Mouse (Mus musculus) gastrocnemius, postnatal 36 days (tissue): ENCODE measurements around the gene Meis2. TPM values are rescaled to one million over a fixed set of nuclear protein-coding genes. Genes with fewer than 3 reads are reported as not detected.

Experiments used
- DNase-seq, 2 experiments: peaks; one replicate each; pipeline ENCODE4 v3.0.0; 2022
- intact Hi-C: fragments of 180-260 bp; cut with DNase I; formaldehyde crosslinking; loops from one replicate; pipeline ENCODE4 v1.15.1; 2025
- long read RNA-seq, 2 experiments: library from polyadenylated mRNA; stranded (forward); transcript quantifications; one replicate each; pipeline ENCODE4 v2.0.0; 2021
- total RNA-seq, 2 experiments: library from RNA; stranded (reverse); gene quantifications; 2 replicates each; pipeline ENCODE4 v1.2.3; 2021

Gene Meis2
- total RNA-seq, result under 1 TPM; 0.86 to 0.97 TPM
- long read RNA-seq, experiment 1, result 0 reads
- long read RNA-seq, experiment 2, result 0 reads

GRCm38 (mm10) chr2:116065570-116066005, at the start of gene Meis2:
Meis2 (minus strand) TSS chr2:116065839.
- intact Hi-C loops, result loop anchor here (5.0 kb wide), 1 partner anchor 208 kb away; no protein-coding TSS in a partner anchor
- DNase-seq, result peak; percentile 40 to 60

GRCm38 (mm10) chr2:116106194-116106593, 40.6 kb upstream of the Meis2 start:
- intact Hi-C loops, result no loop called here
- no peak for DNase-seq

DNA sequence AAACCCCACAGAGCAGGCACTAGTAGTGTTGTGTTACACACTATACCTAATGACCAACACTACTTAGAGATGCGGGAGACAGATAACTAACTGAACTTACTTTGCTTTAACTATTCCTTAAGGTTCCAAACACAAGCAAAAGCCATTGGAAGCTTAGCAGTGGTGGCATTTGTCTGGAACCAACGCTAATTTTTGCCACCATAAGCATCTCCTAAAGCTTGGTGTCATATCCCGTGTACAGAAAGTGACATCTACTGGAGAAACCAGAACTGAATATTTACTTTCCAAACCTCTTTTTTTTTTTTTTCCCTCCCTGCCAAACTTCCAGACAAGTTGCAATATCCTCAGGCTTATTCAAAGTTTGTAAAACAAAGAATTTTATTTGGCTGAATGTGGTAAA, 39.5 kb upstream of the Meis2 start:
- no peak for DNase-seq
- intact Hi-C loops, result no loop called here

GRCm38 (mm10) chr2:116103411-116103996, 37.9 kb upstream of the Meis2 start:
- intact Hi-C loops, result loop anchor here (5.0 kb wide), 1 partner anchor 246 kb away; no protein-coding TSS in a partner anchor
- no peak for DNase-seq

DNA sequence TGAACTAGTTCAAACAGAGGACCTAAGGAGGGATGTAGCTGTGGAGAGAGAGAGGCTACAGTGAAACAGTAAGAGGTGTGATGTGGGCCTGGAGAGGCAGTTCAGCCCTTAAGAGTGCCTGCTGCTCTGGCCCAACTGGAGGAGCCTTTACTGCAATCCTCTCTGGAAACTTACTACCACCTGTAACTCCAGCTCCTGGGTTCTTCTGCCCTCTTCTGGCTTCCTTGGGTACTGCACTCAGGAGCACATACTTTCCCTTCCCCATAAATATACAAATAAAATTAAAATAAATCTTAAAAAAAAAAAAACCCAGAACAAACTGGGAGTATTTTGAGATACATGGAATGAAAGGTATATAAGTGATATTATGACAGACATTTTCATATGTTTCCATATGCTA, 35.6 kb upstream of the Meis2 start:
- intact Hi-C loops, result loop anchor here (5.0 kb wide), 1 partner anchor 244 kb away; no protein-coding TSS in a partner anchor
- DNase-seq, result peak; percentile 14 to 15

DNA sequence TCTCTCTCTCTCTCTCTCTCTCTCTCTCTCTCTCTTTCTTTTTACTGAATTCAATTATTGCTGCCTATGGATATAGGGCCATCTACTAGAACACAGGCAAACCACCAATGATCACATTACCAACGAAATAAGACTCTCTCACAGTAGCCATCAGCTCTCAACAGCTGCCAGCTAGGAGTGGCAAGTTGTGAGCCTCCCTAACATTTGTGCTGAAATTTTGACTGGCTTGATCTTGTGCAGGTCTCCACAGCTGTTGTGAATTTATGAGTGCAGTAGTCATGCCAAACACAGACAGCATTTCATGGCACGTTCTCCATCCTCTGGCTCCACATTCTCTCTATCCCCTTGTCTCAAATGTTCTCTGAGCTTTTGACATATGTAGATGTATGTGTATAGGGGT, 15.3 kb upstream of the Meis2 start:
- intact Hi-C loops, result no loop called here
- DNase-seq, result no peak

DNA sequence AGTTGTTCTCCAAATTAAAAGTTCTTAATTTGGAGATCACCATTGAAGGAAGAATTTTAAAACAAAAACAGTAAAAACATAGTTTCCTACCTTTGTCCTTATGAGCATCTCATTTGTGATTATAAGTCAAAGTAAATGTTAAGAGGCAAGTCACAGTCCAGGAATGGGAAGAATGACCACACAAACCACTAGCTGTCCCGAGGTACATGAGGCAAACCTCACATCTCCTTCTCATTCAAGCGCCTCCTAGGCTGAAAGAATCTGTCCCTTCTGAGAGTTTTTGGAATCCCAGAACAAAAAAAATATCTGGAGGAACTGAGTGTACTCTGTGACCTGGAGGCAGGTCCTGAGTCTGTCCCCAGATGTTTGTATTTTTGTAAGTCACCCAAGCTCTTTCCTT, 13.2 kb upstream of the Meis2 start:
- intact Hi-C loops, result no loop called here
- DNase-seq, result no peak

DNA sequence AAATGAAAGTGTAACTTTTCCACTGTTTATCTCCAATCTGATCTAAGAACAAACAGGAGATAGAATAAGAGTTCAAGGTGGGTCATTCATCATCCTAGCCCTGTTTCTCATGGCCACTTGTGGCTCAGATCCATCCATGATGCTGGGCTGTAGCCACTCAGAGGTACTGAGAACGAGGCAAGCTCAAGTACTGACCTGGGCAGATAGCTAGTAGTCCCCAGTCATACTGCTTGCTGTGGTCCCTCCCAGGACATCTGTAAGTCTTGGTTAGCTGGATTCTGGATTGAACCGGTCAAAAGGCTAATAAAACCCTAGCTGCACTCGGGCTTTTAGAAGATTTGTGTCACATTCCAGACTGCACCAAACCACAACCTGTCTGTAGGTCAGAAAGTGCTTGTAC, 12.1 kb upstream of the Meis2 start:
- intact Hi-C loops, result no loop called here
- no peak for DNase-seq

- intact Hi-C loops, result no loop called here
- DNase-seq, result no peak
Observed at GRCm38 (mm10) chr2:116076752-116077480, 11.3 kb upstream of the Meis2 start.

GRCm38 (mm10) chr2:116075902-116076301, 10.3 kb upstream of the Meis2 start:
- peak in 1 of 2 experiments; percentile 6 for DNase-seq

DNA sequence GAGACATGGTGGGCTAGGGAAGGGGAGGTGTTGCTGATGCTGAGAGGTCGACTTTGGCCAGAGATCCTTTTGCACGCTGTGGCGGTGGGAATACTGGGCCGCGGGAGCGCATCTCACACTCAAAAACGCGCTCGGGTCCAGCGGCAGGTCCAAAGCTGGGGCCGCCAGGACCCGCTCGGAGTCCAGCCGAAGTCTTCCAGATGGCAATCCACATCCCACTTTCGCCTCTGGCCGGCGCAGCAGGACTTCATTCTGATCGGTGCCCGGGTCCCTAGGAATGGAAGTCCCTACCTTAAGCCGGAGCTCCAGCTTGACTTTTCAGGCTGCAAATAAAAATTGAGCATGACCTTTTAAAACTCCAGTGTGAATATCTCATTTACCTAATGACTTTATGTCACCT, 9.8 kb upstream of the Meis2 start:
- intact Hi-C loops, result no loop called here
- DNase-seq, result no peak

More at GRCm38 (mm10) chr2:116075902-116076301, 10.3 kb upstream of the Meis2 start:
- intact Hi-C loops, result no loop called here

DNA sequence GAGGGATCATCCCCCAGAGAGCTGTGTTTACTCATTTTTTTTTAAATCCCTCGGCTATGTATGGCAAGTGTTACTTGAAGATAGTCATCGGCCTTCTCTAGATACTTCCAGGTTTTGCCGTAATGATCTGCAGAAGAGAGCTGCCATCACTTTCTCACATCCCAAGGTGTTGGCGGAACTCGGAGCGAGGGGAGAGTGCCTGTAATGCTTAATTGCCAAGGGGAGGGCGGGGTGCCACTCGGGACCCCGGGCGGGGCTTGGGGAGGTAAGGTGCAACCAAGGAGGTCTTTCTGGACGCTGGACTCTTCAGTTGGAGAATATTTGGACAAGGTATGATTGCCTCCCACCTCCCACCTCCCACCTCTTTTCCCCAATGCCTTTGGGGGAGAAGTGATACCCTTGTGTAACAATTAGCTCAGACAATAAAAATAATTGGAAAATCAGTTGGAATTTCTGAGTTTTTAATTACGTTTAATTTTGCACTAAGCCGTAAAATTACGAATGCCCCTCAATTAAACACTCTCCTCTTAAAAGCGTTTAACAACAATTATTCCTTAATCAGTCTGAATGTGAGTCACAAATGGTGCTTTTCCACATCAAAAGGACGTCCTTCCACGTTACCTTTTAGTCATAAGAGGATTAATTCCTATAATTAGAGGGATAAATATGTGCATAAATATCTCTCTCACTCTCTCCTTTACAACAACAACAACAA, 9.2 kb upstream of the Meis2 start:
- no peak for DNase-seq
- intact Hi-C loops, result no loop called here

DNA sequence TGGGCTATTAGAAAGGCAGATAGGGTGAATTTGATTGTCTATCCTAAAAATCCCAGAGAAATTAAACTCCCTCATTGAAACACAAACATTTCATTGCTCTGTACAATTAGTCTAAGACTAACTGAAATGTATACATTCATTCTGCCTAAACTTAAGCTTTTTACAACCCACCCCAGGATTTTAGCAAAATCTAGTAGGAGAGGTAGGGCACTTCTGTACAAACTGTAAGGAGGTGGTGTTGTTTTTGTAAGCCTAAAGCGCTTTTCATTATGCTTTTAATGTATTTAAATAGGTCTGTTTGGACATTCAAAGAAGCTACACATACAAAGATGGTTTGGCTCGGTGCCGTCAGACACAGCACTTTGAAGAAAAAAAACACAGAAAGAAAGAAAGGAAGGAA, 8.4 kb upstream of the Meis2 start:
- no peak for DNase-seq
- intact Hi-C loops, result no loop called here

DNA sequence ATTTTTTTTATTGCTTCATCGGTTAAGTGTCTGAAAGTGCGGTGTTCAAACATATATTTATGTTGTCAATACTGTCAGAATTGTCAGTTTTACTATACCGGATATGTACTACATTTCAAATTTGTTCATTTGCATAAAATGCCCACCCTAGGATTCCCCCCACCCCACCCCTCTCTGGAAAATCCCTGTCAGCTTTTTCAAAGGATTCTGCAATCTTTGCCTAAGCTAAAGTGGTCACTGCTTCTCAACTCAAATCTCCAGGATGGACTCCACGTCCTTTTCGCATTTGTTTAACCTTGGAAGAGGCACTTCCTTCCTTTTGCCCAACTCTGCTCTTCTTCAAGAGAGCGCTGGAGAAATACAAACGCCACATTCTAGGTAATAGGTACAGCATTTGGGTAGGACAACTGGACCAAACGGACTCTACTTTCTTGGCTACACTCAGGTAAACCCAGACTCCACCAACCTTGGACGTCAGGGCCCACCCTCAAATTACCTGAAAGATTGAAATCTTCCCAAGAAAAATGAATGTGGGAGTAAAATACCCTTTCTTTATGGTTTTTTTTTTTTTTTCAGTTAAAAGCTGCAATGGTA, 7.8 kb upstream of the Meis2 start:
- no peak for DNase-seq
- intact Hi-C loops, result no loop called here

DNA sequence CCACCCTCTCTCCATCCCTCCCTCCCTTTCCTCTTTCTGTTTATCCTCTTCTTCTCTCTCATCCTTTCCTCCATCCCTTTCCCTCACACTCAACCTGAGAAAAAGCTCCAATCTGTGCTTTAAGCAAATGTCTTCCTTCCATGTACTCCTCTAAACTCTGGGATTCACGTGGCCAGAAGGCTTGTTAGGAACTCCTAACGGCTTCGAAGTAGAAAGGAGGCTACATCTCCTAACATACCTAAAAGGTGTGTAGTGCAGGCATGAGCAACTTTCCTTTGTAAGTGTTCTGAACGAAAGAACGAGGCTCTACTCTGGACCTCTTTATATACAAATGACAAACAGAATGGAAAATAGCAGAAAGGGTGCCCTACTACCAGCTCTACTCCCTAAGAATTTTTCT, 7.1 kb upstream of the Meis2 start:
- intact Hi-C loops, result no loop called here
- no peak for DNase-seq

- intact Hi-C loops, result no loop called here
- no peak for DNase-seq
Observed at GRCm38 (mm10) chr2:116072321-116072640, 6.6 kb upstream of the Meis2 start.

DNA sequence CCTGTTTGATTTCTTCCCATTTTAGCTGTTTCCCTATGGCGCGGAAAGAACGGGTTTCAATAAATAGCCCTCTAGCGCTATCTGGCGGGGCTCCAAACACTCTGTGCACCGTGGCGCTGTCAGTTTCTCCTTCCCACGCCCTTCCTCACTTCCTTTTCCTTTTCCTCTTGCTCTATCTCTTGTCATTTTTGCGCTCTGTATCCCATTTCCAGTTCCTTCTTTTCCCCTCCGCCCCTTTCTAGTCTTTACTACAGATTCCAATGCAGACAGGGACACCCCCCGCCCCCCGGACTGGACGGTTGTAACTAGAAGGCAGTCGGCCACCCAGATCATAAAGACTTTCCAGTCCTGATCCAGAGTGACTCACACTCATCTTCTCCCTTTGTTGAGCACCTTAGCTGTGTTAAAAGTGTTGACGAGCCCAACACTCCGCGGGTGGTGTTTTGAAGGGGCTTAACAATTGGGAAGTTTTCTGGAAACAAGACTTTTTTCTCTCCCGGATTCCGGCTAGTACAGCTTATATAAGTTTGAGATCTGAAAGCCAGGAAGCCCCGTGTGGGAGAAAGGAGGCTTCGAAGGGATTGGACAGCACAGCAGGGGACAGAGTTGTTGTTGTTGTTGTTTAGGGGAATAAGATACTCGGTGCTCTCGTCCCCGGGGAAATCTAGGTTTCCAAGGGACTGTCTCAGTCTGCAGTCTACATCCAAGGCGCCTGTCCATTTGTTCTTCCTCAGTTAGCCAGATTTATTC, 6.1 kb upstream of the Meis2 start:
- DNase-seq, result peak in 1 of 2 experiments; percentile 14
- intact Hi-C loops, result no loop called here

- intact Hi-C loops, result no loop called here
Observed at GRCm38 (mm10) chr2:116070614-116071425, 5.2 kb upstream of the Meis2 start.

DNA sequence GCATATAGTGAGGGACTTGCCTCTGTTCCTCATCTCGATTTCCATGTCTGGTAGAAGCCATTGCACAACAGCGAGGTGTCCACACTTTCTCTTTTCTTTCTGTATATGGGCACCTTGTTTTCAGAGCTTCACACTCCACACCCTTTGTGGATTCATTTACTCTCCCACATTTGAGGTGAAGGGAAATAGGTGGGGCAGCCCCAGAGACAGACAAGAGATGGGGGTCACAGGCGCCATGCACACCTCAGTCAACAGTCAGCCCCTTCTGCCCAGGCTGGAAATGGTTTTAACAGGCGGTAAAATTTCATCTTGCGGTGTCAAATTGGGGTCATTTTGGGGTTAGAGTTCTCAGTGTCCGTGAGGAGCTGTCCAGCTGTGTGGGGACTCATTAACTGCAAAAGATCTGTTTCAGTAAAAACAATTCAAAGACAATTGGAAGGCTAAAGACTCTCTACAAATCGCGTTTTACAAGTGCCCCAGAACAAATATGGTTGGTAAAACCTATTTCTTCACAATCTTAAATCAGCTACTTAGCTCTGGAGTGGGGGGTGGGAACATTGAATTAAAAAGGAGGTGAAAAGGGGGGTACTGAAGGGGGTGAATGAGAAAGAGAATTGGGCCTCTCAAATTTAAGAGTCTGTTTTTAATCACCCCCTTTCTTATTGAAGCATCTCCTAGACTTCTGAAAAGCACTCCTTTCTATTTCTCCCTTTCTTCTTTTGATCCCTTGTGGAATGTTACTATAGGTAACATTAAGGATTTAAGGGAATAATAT, 4.0 kb upstream of the Meis2 start:
- DNase-seq, result no peak
- intact Hi-C loops, result loop anchor here (5.0 kb wide), 1 partner anchor 212 kb away; no protein-coding TSS in a partner anchor

More at GRCm38 (mm10) chr2:116070614-116071425, 5.2 kb upstream of the Meis2 start:
- DNase-seq, result no peak
